9 mouse cellular contexts compared by ENCODE assay signal in genomic region chr17:31905201-31905790, GRCm38 (mm10). TPM values are rescaled to one million over a fixed set of nuclear protein-coding genes. Genes with fewer than 3 reads are reported as not detected.
DNase-seq lines count a peak whose midpoint lies in the region; ATAC-seq lines count a peak whose summit lies in the region.
"Had no signal": no experiment of that assay in that cellular context is flagged by ENCODE, and none has a peak within 500 bp of the region (broad histone marks: within the 10 kb centered on the region; RNA-seq: fewer than 3 reads in every experiment).

No protein-coding gene starts in this region.

- intact Hi-C loops in left cerebral cortex, postnatal 36 days (cut with DNase I): no loop called here

- H3K27ac ChIP-seq in heart, embryonic 10.5 days: peak overlapping the region; percentile 71
- peak overlapping the region; percentile 49 for H3K27ac ChIP-seq in neural tube, embryonic 13.5 days (replicated peaks)
- 0 out of 2 replicates have a peak overlapping the region, but pooled peaks have one; percentile 27 for H3K27ac ChIP-seq in limb, embryonic 15.5 days

- H3K4me3 ChIP-seq in heart, embryonic 10.5 days: no peak overlapping the region
- H3K4me3 ChIP-seq in neural tube, embryonic 13.5 days: no peak overlapping the region
- no peak overlapping the region for H3K4me3 ChIP-seq in limb, embryonic 15.5 days

- DNase-seq in heart, embryonic 10.5 days (ENCODE audit: low spot score): no peak
- no peak for DNase-seq in heart, adult 8-10 months (ENCODE audit: low spot score)
- no peak for DNase-seq in neural tube, embryonic 10.5 days (ENCODE audit: extremely low spot score, low spot score)
- peak; percentile 10 to 16 for DNase-seq in thymus, postnatal 10 days (ENCODE audit: low spot score in 2 of 2)
- DNase-seq in ovary, postnatal 14 days (ENCODE audit: low spot score): no peak
- DNase-seq in left cerebral cortex, postnatal 36 days (ENCODE audit: low spot score in 2 of 2): no peak
- DNase-seq: cerebellum, postnatal 10 days had no signal

- H3K9ac ChIP-seq in neural tube, embryonic 13.5 days: no peak overlapping the region
- H3K9ac ChIP-seq in limb, embryonic 15.5 days: no peak overlapping the region

- H3K4me2 ChIP-seq in neural tube, embryonic 13.5 days: no peak overlapping the region
- no peak overlapping the region for H3K4me2 ChIP-seq in limb, embryonic 15.5 days

- WGBS in heart, embryonic 10.5 days: 88% methylated on average over 9 of the region's 9 CpGs
- WGBS in neural tube, embryonic 13.5 days: 80% methylated on average over 9 of the region's 9 CpGs
- WGBS in limb, embryonic 15.5 days: 78% methylated on average over 9 of the region's 9 CpGs

- no peaks in the 10 kb centered on the region for H3K27me3 ChIP-seq in heart, embryonic 10.5 days (ENCODE audit: insufficient read depth, poor library complexity, severe bottlenecking)
- H3K27me3 ChIP-seq in neural tube, embryonic 13.5 days: no peaks in the 10 kb centered on the region; the same call in 1 of the 2 replicates
- no peaks in the 10 kb centered on the region for H3K27me3 ChIP-seq in limb, embryonic 15.5 days

- peaks cover 31% of the 10 kb centered on the region for H3K4me1 ChIP-seq in heart, embryonic 10.5 days
- no peaks in the 10 kb centered on the region for H3K4me1 ChIP-seq in neural tube, embryonic 13.5 days (replicated peaks)
- peaks cover 6% of the 10 kb centered on the region; the same call in 1 of the 2 replicates for H3K4me1 ChIP-seq in limb, embryonic 15.5 days

- ATAC-seq in neural tube, embryonic 13.5 days (ENCODE audit: low read depth): no peak
- ATAC-seq in limb, embryonic 15.5 days (ENCODE audit: insufficient number of reproducible peaks, low FRiP score, low TSS enrichment, low read depth): no peak

- H3K9me3 ChIP-seq in heart, embryonic 10.5 days: no peaks in the 10 kb centered on the region
- no peaks in the 10 kb centered on the region for H3K9me3 ChIP-seq in neural tube, embryonic 13.5 days
- no peaks in the 10 kb centered on the region for H3K9me3 ChIP-seq in limb, embryonic 15.5 days

- no peaks in the 10 kb centered on the region for H3K36me3 ChIP-seq in heart, embryonic 10.5 days
- H3K36me3 ChIP-seq in neural tube, embryonic 13.5 days: no peaks in the 10 kb centered on the region
- no peaks in the 10 kb centered on the region for H3K36me3 ChIP-seq in limb, embryonic 15.5 days

RNA-seq across cellular contexts. Expression of gene Sik1, which starts 49.7 kb away (rescaled TPM):
- 20.9 and 22.0 TPM in 2 replicates for polyA plus RNA-seq in heart, embryonic 10.5 days (2016; fragmentation: Nextera tagmentation; extraction: Ambion mirVana)
- total RNA-seq in heart, adult 8-10 months (2022): 10 to 100 TPM; 19.0 to 34.0 (median 30.2) TPM
- 17.0 and 20.1 TPM in 2 replicates for polyA plus RNA-seq in neural tube, embryonic 13.5 days (2015; fragmentation: Nextera tagmentation; extraction: Ambion mirVana)
- 30.5 and 37.1 TPM in 2 replicates for polyA plus RNA-seq in limb, embryonic 15.5 days (2015; fragmentation: Nextera tagmentation; extraction: Ambion mirVana)
- 10 to 100 TPM; 17.7 to 23.7 TPM for total RNA-seq in left cerebral cortex, postnatal 36 days (2021)

Comparison
In these comparisons a context has a peak if more than half of its experiments do, and no peak if none do; other contexts are left out.
1. DNase-seq: peak in thymus, postnatal 10 days (2 of 2); none in heart, embryonic 10.5 days (single experiment), heart, adult 8-10 months (single experiment), neural tube, embryonic 10.5 days (single experiment), ovary, postnatal 14 days (single experiment) and left cerebral cortex, postnatal 36 days (0 of 2).
2. Peak in every context shown above with its lines, with median percentiles within 50 percentile points of each other: H3K27ac ChIP-seq.